Mouse (Mus musculus): ENCODE data around the gene Sapcd1. TPM values are rescaled to one million over a fixed set of nuclear protein-coding genes. Genes with fewer than 3 reads are reported as not detected.

The Sapcd1 gene
- polyA plus RNA-seq, 1 experiment from 2014 or later, result 4.3 TPM

GRCm38 (mm10) chr17:35023221-35023620, 4.6 kb downstream of the Sapcd1 start:
- no peaks in the 10 kb centered on the region for H3K9me3 ChIP-seq (ENCODE audit: control insufficient read depth, low read length)
- peaks cover 6% of the 10 kb centered on the region for H3K4me1 ChIP-seq (replicated peaks; ENCODE audit: control insufficient read depth, insufficient read depth, low read length)
- H3K4me3 ChIP-seq (ENCODE audit: low read length), result no peak overlapping the region
- H3K27me3 ChIP-seq (ENCODE audit: control insufficient read depth, insufficient read depth, low read depth, low read length), result no peaks in the 10 kb centered on the region
- no peak overlapping the region for H3K9ac ChIP-seq (ENCODE audit: low read length)
- H3K27ac ChIP-seq (ENCODE audit: low read length), result no peak overlapping the region
- H3K36me3 ChIP-seq (ENCODE audit: control insufficient read depth, insufficient read depth, low read length), result no peaks in the 10 kb centered on the region
- no peak overlapping the region for H3K4me2 ChIP-seq (ENCODE audit: low read depth, low read length)
- ATAC-seq (ENCODE audit: low read depth), result no peak
- WGBS, result 81% methylated on average over 5 of the region's 5 CpGs

DNA sequence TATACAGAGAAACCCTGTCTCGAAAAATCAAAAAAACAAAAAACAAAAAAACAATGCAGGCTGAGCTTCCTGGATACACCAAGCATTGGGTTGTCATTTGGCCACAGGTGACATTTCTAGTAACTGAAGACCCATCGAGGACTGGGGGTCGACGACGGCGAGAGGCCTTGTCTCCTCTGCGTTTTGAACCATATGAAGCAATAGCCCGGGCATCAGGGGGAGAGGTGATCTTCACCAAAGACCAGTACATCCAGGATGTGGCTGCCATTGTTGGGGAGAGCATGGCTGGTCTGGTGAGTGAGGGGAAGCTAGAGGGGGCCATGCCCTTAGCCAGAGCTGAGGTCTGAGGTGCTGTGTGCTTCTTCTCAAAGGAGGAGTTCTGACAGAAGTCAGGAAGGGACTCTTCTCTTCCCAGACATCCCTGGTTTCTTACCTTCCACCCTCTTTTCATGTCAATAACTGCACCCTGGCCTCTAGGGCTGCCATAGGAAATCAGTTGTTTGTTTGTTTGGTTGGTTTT, 5.2 kb downstream of the Sapcd1 start:
- Histone ChIP-seq H3K9ac (ENCODE audit: low read length) (no peak overlapping the region), H3K4me1 (replicated peaks; ENCODE audit: control insufficient read depth, insufficient read depth, low read length) (peaks cover 6% of the 10 kb centered on the region), H3K4me2 (ENCODE audit: low read depth, low read length) (no peak overlapping the region), H3K36me3 (ENCODE audit: control insufficient read depth, insufficient read depth, low read length) (no peaks in the 10 kb centered on the region), H3K9me3 (ENCODE audit: control insufficient read depth, low read length) (no peaks in the 10 kb centered on the region), H3K27me3 (ENCODE audit: control insufficient read depth, insufficient read depth, low read depth, low read length) (no peaks in the 10 kb centered on the region), H3K4me3 (ENCODE audit: low read length) (no peak overlapping the region), H3K27ac (ENCODE audit: low read length) (peak overlapping the region; percentile 78)
- WGBS, result 86% methylated on average over 8 of the region's 8 CpGs
- ATAC-seq (ENCODE audit: low read depth), result no peak

- Histone ChIP-seq H3K27me3 (ENCODE audit: control insufficient read depth, insufficient read depth, low read depth, low read length) (no peaks in the 10 kb centered on the region), H3K9me3 (ENCODE audit: control insufficient read depth, low read length) (no peaks in the 10 kb centered on the region), H3K4me1 (replicated peaks; ENCODE audit: control insufficient read depth, insufficient read depth, low read length) (peaks cover 2% of the 10 kb centered on the region; the same call in 1 of the 2 replicates), H3K4me3 (ENCODE audit: low read length) (no peak overlapping the region), H3K4me2 (ENCODE audit: low read depth, low read length) (no peak overlapping the region), H3K27ac (ENCODE audit: low read length) (peak overlapping the region; percentile 78), H3K9ac (ENCODE audit: low read length) (0 out of 2 replicates have a peak overlapping the region, but pooled peaks have one; percentile 14), H3K36me3 (ENCODE audit: control insufficient read depth, insufficient read depth, low read length) (no peaks in the 10 kb centered on the region)
- peak; percentile 37 for ATAC-seq (ENCODE audit: low read depth)
- 36% methylated on average over 6 of the region's 6 CpGs for WGBS
Measured at GRCm38 (mm10) chr17:35021842-35022477, 5.9 kb downstream of the Sapcd1 start.

- Histone ChIP-seq H3K4me2 (ENCODE audit: low read depth, low read length) (no peak overlapping the region), H3K4me3 (ENCODE audit: low read length) (no peak overlapping the region), H3K9me3 (ENCODE audit: control insufficient read depth, low read length) (no peaks in the 10 kb centered on the region), H3K27ac (ENCODE audit: low read length) (peak overlapping the region; percentile 78), H3K9ac (ENCODE audit: low read length) (no peak overlapping the region), H3K27me3 (ENCODE audit: control insufficient read depth, insufficient read depth, low read depth, low read length) (no peaks in the 10 kb centered on the region), H3K36me3 (ENCODE audit: control insufficient read depth, insufficient read depth, low read length) (peaks cover under 1% of the 10 kb centered on the region; the same call in 1 of the 2 replicates), H3K4me1 (replicated peaks; ENCODE audit: control insufficient read depth, insufficient read depth, low read length) (peaks cover 2% of the 10 kb centered on the region; the same call in 1 of the 2 replicates)
- 11% methylated on average over 17 of the region's 17 CpGs for WGBS
- ATAC-seq (ENCODE audit: low read depth), result peak; percentile 59
Measured at GRCm38 (mm10) chr17:35021163-35021808, 6.5 kb downstream of the Sapcd1 start.

GRCm38 (mm10) chr17:35020551-35020950, 7.3 kb downstream of the Sapcd1 start:
- Histone ChIP-seq H3K27ac (ENCODE audit: low read length) (no peak overlapping the region), H3K4me1 (replicated peaks; ENCODE audit: control insufficient read depth, insufficient read depth, low read length) (peaks cover 2% of the 10 kb centered on the region; the same call in 1 of the 2 replicates), H3K27me3 (ENCODE audit: control insufficient read depth, insufficient read depth, low read depth, low read length) (no peaks in the 10 kb centered on the region), H3K36me3 (ENCODE audit: control insufficient read depth, insufficient read depth, low read length) (peaks cover 6% of the 10 kb centered on the region; the same call in 1 of the 2 replicates), H3K4me2 (ENCODE audit: low read depth, low read length) (no peak overlapping the region), H3K9me3 (ENCODE audit: control insufficient read depth, low read length) (no peaks in the 10 kb centered on the region), H3K9ac (ENCODE audit: low read length) (no peak overlapping the region), H3K4me3 (ENCODE audit: low read length) (no peak overlapping the region)
- no peak for ATAC-seq (ENCODE audit: low read depth)
- WGBS, result 82% methylated on average over 8 of the region's 8 CpGs

DNA sequence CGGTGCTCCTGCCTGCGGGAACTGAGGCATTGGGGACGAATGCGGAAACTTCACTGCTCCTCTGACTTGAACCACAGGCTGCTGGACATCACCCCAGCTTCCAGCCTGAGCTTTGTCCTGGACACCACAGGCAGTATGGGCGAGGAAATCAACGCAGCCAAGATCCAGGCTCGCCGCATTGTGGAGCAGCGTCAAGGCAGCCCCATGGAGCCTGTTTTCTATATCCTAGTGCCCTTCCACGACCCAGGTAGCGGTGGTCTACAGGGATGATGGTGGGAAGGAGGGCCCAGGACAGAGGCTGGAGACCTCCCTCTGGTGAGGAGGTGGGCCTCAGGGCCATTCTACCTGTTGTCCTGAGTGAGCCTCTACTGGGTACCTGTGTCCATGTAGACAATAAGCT, 7.9 kb downstream of the Sapcd1 start:
- Histone ChIP-seq H3K27ac (ENCODE audit: low read length) (no peak overlapping the region), H3K4me2 (ENCODE audit: low read depth, low read length) (no peak overlapping the region), H3K4me3 (ENCODE audit: low read length) (no peak overlapping the region), H3K9ac (ENCODE audit: low read length) (no peak overlapping the region), H3K27me3 (ENCODE audit: control insufficient read depth, insufficient read depth, low read depth, low read length) (no peaks in the 10 kb centered on the region), H3K4me1 (replicated peaks; ENCODE audit: control insufficient read depth, insufficient read depth, low read length) (peaks cover under 1% of the 10 kb centered on the region; the same call in 1 of the 2 replicates), H3K9me3 (ENCODE audit: control insufficient read depth, low read length) (no peaks in the 10 kb centered on the region), H3K36me3 (ENCODE audit: control insufficient read depth, insufficient read depth, low read length) (peaks cover 11% of the 10 kb centered on the region)
- 80% methylated on average over 11 of the region's 11 CpGs for WGBS
- no peak for ATAC-seq (ENCODE audit: low read depth)

DNA sequence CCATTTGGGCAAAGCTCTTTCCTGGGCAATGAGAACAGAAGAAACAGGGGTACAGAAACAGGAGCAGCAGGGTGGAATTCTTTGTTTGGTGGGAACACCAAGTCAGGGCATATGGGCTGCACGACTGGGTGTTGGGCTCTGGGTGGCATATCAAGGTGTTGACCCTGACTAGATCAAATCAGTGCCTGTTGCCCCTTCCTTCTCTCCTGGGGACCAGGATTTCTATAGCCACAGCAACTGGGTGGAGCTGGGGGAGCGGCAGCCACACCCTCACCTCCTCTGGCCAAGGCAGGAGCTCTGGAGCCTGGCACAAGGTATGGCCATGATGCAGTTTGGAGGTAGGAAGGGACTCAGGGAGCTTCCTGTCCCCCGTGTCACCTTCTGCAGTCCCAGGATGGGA, 9.6 kb downstream of the Sapcd1 start:
- Histone ChIP-seq H3K4me1 (replicated peaks; ENCODE audit: control insufficient read depth, insufficient read depth, low read length) (no peaks in the 10 kb centered on the region; the same call in 1 of the 2 replicates), H3K4me2 (ENCODE audit: low read depth, low read length) (no peak overlapping the region), H3K4me3 (ENCODE audit: low read length) (no peak overlapping the region), H3K27me3 (ENCODE audit: control insufficient read depth, insufficient read depth, low read depth, low read length) (no peaks in the 10 kb centered on the region), H3K9me3 (ENCODE audit: control insufficient read depth, low read length) (no peaks in the 10 kb centered on the region), H3K9ac (ENCODE audit: low read length) (no peak overlapping the region), H3K36me3 (ENCODE audit: control insufficient read depth, insufficient read depth, low read length) (peaks cover 28% of the 10 kb centered on the region), H3K27ac (ENCODE audit: low read length) (no peak overlapping the region)
- no peak for ATAC-seq (ENCODE audit: low read depth)
- 72% methylated on average over 3 of the region's 3 CpGs for WGBS

DNA sequence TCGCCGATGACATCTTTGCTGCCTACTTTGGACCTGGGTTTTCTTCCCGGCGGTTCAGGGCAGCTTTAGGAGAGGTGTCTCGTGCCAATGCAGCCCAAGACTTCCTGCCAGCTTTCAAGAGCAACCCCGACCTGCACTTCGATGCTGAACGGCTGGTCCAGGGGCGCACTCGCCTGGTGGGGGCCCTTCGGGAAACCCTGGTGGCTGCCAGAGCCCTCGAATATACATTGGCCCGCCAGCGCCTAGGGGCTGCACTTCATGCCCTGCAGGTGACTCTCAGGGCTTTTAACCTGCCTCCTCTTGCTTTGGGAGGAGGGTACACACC, 10.1 kb downstream of the Sapcd1 start:
- Histone ChIP-seq H3K4me2 (ENCODE audit: low read depth, low read length) (no peak overlapping the region), H3K9me3 (ENCODE audit: control insufficient read depth, low read length) (no peaks in the 10 kb centered on the region), H3K9ac (ENCODE audit: low read length) (no peak overlapping the region), H3K4me3 (ENCODE audit: low read length) (no peak overlapping the region), H3K4me1 (replicated peaks; ENCODE audit: control insufficient read depth, insufficient read depth, low read length) (no peaks in the 10 kb centered on the region; the same call in 1 of the 2 replicates), H3K27ac (ENCODE audit: low read length) (no peak overlapping the region), H3K36me3 (ENCODE audit: control insufficient read depth, insufficient read depth, low read length) (peaks cover 32% of the 10 kb centered on the region), H3K27me3 (ENCODE audit: control insufficient read depth, insufficient read depth, low read depth, low read length) (no peaks in the 10 kb centered on the region)
- WGBS, result 59% methylated on average over 14 of the region's 14 CpGs
- no peak for ATAC-seq (ENCODE audit: low read depth)

DNA sequence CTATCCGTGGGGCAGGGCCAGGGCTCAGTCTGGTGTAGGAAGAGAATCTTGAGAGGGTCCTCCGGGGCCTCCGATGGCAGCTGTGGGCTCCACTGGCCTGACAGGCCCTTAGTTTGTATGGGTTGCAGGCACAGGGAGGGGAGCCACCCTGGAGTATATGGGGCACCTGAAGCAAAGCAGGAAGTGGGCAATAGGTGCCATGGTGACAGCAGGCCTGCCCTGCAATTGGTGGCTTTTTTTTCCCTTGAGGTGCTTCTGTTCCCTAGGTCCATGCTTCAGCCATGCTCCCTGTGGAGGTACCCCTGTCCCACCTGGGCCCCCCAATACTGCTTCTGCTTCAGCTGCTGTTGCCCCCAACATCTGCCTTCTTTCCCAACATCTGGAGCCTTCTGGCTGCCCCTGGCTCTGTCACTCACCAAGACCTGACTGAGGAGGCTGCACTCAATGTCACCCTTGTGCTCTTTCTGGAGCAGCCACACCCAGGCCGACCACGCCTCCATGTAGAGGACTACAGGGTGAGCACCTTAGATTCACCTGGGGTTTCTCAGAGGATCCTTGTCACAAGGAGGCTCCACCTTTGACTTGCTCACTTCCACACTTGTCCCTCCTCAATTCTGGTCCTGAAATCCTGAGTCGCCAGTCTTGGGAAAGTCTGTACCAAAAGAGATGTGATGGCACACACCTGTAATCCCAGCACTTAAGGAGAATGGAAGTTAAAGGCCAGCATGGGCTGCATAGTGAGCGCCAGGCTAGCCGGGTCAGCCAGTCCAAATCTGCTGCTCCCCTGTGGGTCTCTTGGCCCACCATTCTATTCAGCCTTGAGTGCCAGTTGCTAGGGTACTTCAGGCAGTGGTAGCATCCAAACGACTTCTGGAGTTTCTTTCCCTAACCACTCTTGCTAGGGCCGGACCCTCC, 10.8 kb downstream of the Sapcd1 start:
- no peak for ATAC-seq (ENCODE audit: low read depth)
- Histone ChIP-seq H3K27me3 (ENCODE audit: control insufficient read depth, insufficient read depth, low read depth, low read length) (no peaks in the 10 kb centered on the region), H3K9ac (ENCODE audit: low read length) (no peak overlapping the region), H3K4me3 (ENCODE audit: low read length) (no peak overlapping the region), H3K4me2 (ENCODE audit: low read depth, low read length) (no peak overlapping the region), H3K4me1 (replicated peaks; ENCODE audit: control insufficient read depth, insufficient read depth, low read length) (no peaks in the 10 kb centered on the region; the same call in 1 of the 2 replicates), H3K9me3 (ENCODE audit: control insufficient read depth, low read length) (no peaks in the 10 kb centered on the region), H3K36me3 (ENCODE audit: control insufficient read depth, insufficient read depth, low read length) (peaks cover 38% of the 10 kb centered on the region), H3K27ac (ENCODE audit: low read length) (no peak overlapping the region)
- WGBS, result 70% methylated on average over 10 of the region's 10 CpGs
